Mouse (Mus musculus): ENCODE results near the gene Rtn2.

GRCm38 (mm10) chr7:19338596-19338995 lies 56.2 kb downstream of the Rtn2 start:
- TF ChIP-seq POLR2A (IDR thresholded peaks at IDR 0.05; ENCODE audit: borderline replicate concordance, extremely low read depth, low read depth, low read length) = no peak
- no peak for TF ChIP-seq CTCF (IDR thresholded peaks at IDR 0.05; ENCODE audit: insufficient read depth, low read length)

Data from lung, adult 2 months (tissue).